Comparison of ENCODE assay signal across 33 mouse cellular contexts in the genomic region with DNA sequence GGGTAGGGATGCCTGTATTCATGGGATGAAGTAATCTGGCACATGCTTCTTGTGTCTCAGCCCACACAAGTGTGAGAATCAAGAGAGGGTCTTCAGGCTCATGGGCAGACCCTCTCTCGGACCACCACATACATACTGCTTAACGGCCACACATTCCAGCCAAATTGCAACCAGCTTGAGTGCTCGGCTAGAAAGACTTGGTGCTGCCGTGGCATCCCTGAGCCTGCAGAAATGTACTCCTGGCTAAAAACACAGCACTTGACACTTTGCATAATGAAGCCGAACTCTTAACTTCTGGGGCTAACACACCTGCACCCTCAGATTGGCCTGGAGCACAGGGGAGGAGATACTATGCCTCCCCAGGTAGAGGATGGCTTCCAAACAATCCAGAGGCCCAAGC.
"Had no signal": no experiment of that assay in that cellular context is flagged by ENCODE, and none has a peak within 500 bp of the region (broad histone marks: within the 10 kb centered on the region; RNA-seq: fewer than 3 reads in every experiment).

No protein-coding gene starts in this region.

- H3K9ac ChIP-seq: limb, embryonic 12.5 days; limb, embryonic 13.5 days; limb, embryonic 15.5 days; liver, embryonic 12.5 days; liver, embryonic 13.5 days; liver, embryonic 14.5 days; liver, embryonic 15.5 days; liver, postnatal 0 days; lung, embryonic 14.5 days; lung, embryonic 15.5 days; midbrain, embryonic 12.5 days; midbrain, embryonic 13.5 days; midbrain, embryonic 15.5 days; neural tube, embryonic 12.5 days; neural tube, embryonic 13.5 days had no signal

- ATAC-seq: liver, embryonic 12.5 days; liver, postnatal 0 days; lung, postnatal 0 days; midbrain, embryonic 15.5 days; midbrain, embryonic 16.5 days had no signal

- DNase-seq: left cerebral cortex, postnatal 4 days; liver; liver, embryonic 13.5 days; liver, postnatal 0 days; lung, adult 18-20 months; lung, adult 2 months; lung, embryonic 14.5 days; lung, postnatal 10 days; lung, postnatal 14 days; lung, postnatal 36 days; lung, postnatal 4 days; midbrain, embryonic 14.5 days had no signal

- H3K4me1 ChIP-seq: liver, embryonic 12.5 days; liver, embryonic 13.5 days; liver, embryonic 15.5 days; lung, embryonic 15.5 days; megakaryocyte, embryonic 14.5 days; neural tube, embryonic 12.5 days had no signal

- H3K36me3 ChIP-seq: limb, embryonic 10.5 days; limb, embryonic 12.5 days; limb, embryonic 13.5 days; limb, embryonic 15.5 days; liver, embryonic 12.5 days; liver, embryonic 13.5 days; liver, embryonic 15.5 days; lung, embryonic 15.5 days; midbrain, embryonic 10.5 days; midbrain, embryonic 12.5 days; midbrain, embryonic 13.5 days; midbrain, embryonic 15.5 days; neural tube, embryonic 12.5 days; neural tube, embryonic 13.5 days had no signal

- H3K9me3 ChIP-seq: limb, embryonic 10.5 days; limb, embryonic 13.5 days; limb, embryonic 15.5 days; liver, embryonic 12.5 days; liver, embryonic 13.5 days; liver, embryonic 15.5 days; lung, embryonic 15.5 days; midbrain, embryonic 10.5 days; midbrain, embryonic 12.5 days; midbrain, embryonic 13.5 days; midbrain, embryonic 15.5 days; neural tube, embryonic 12.5 days; neural tube, embryonic 13.5 days had no signal

- H3K27ac ChIP-seq: limb, embryonic 10.5 days; limb, embryonic 12.5 days; limb, embryonic 13.5 days; limb, embryonic 15.5 days; liver, embryonic 12.5 days; liver, embryonic 13.5 days; liver, embryonic 14.5 days; liver, embryonic 15.5 days; lung, embryonic 15.5 days; macrophage; midbrain, embryonic 12.5 days; midbrain, embryonic 13.5 days; midbrain, embryonic 15.5 days; neural tube, embryonic 12.5 days; neural tube, embryonic 13.5 days had no signal

- H3K27me3 ChIP-seq: liver, embryonic 15.5 days; megakaryocyte, embryonic 14.5 days had no signal

- H3K4me3 ChIP-seq: limb, embryonic 10.5 days; limb, embryonic 12.5 days; limb, embryonic 13.5 days; limb, embryonic 15.5 days; liver, embryonic 12.5 days; liver, embryonic 13.5 days; liver, embryonic 15.5 days; lung, embryonic 15.5 days; megakaryocyte, embryonic 14.5 days; midbrain, embryonic 10.5 days; midbrain, embryonic 12.5 days; midbrain, embryonic 13.5 days; midbrain, embryonic 15.5 days; myocyte; neural tube, embryonic 12.5 days; neural tube, embryonic 13.5 days had no signal

- H3K4me2 ChIP-seq: limb, embryonic 15.5 days; liver, embryonic 11.5 days; liver, embryonic 12.5 days; liver, embryonic 13.5 days; liver, embryonic 15.5 days; lung, embryonic 14.5 days; lung, embryonic 15.5 days; midbrain, embryonic 11.5 days; midbrain, embryonic 12.5 days; midbrain, embryonic 13.5 days; midbrain, embryonic 15.5 days; neural tube, embryonic 12.5 days; neural tube, embryonic 13.5 days had no signal
